Mouse (Mus musculus): ENCODE data around the gene Aplp2. TPM values are rescaled to one million over a fixed set of nuclear protein-coding genes. Genes with fewer than 3 reads are reported as not detected.

The Aplp2 gene
- 28.1 and 32.6 TPM in 2 replicates for total RNA-seq (2014; fragmentation: Nextera tagmentation)
- 34.1 and 34.9 TPM in 2 replicates for total RNA-seq (2017)

DNA sequence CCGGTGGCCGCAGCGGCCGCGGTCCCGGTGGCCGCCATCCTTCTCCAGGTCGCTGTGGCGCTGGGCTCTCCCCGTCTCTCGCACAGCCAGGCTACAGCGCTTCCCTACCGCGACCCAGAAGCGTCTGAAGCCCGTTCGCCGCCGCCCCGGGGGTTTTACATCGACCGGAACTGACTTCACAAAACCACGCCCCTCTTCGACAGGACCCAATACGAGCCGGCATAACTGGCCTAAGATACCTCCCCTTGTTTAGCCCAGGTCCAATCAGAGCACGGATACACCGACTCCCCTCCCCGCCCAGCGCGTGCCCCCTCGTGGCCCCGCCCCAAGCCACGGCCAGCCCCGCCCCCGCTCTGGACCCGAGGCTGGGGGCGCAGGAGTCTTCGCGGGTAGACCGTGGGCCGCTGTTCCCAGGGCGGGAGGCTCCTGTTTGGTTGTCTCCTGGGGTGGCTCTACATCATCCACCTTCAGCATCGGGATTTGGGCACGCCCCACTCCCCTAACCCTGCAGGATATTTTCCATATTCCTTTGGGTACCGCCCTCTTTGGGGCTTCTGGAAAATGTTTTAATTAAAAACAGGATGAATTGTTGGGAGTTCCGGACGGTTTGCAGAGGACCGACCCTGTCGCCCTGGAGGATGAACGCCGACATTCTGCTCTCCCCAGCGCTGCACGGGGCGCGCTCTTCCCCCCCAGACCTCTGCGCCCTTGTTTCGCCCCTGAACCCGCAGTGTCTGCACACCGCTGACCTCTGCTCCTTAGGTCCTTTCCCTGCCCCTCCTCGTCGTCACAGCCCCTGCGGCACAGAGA lies at the start of gene Aplp2:
TSS of gene Aplp2 (minus strand) at position 126 of the 810 bp plus-strand sequence.
- ATAC-seq (replicated peaks; ENCODE audit: poor library complexity, severe bottlenecking): peak; percentile 98

GRCm38 (mm10) chr9:31260219-31260618 lies 48.6 kb upstream of the Aplp2 start:
- no peak for ATAC-seq (replicated peaks; ENCODE audit: poor library complexity, severe bottlenecking)

DNA sequence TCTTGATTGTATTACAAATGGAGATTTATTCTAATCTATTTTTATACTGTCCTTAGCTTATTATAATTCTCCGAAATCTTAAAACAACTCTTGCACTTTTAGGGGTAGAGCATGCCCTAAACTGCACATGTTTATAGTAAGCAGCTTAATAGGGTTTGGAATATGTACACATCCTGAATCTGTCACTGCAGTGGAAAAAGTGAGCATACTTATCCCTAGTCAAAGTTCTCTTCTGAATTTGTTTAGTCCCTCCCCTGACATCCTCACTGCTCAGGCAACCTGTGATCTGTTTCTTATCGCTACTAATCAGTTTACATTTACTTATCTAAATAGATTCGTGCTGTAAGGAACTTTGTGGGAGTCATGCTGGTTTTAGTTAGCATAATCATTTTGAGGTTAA lies 46.6 kb upstream of the Aplp2 start:
- ATAC-seq (replicated peaks; ENCODE audit: poor library complexity, severe bottlenecking): no peak

DNA sequence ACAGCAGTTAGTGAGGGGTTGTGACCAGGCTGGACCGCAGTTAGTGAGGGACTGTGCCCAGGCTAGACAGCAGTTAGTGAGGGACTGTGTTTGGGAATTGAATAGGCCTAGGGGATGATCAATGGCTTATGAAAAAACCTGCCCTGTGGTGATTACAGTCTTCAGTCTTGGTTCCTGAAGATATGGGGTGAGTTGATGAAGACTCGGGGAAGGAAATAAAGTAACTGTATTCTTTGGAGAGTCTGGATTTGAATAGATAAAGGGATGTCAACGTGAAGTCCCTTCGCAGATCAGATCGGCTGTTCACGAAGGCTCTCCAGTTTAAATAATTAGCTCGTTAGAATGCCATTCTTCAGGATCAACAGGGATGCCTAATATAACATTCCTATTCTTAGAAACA lies 44.3 kb upstream of the Aplp2 start:
- ATAC-seq (replicated peaks; ENCODE audit: poor library complexity, severe bottlenecking): no peak

GRCm38 (mm10) chr9:31254697-31255004 lies 43.0 kb upstream of the Aplp2 start:
- ATAC-seq (replicated peaks; ENCODE audit: poor library complexity, severe bottlenecking): peak; percentile 48

DNA sequence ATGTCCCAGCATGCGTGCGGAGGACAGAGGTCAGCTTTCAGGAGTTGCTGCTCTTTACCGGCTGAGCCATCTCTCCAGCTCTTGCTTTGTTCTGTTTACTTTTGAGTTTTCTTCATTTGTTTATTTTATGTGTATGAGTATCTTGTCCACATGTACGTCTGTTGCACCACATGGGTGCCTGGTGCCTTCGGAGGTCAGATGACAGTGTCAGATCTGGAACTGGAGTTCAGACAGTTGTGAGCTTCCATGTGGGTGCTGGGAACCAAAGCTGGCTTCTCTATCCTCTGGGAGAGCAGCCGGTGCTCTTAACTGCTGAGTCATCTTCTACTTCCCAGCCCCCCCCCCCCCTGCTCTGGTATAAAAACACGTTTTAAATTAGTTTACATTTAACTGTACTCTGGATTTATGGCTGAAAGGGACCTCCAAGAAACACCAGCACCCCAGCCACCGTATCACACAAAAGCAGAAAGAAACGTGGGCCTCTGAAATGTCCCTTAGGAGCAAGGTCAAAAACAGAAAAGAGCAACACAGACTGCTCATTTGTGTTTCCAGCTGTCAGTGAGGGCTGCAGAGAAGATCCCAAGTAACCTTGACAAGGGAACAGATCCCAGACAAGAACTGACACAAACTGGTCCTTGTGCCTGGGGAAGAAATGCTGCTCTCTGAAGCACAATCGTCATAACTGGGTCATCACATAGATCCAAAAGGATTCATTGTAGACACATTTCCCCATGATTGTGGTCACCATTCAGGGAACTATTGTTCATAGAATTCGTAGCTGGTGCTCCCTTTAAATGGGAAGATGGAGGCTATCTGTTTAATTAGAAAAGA lies 42.5 kb upstream of the Aplp2 start:
- ATAC-seq (replicated peaks; ENCODE audit: poor library complexity, severe bottlenecking): no peak

GRCm38 (mm10) chr9:31253311-31253734 lies 41.7 kb upstream of the Aplp2 start:
- peak; percentile 75 for ATAC-seq (replicated peaks; ENCODE audit: poor library complexity, severe bottlenecking)

GRCm38 (mm10) chr9:31252182-31252799 lies 40.7 kb upstream of the Aplp2 start:
- ATAC-seq (replicated peaks; ENCODE audit: poor library complexity, severe bottlenecking): peak; percentile 81

- ATAC-seq (replicated peaks; ENCODE audit: poor library complexity, severe bottlenecking): peak; percentile 79
Observed at GRCm38 (mm10) chr9:31247447-31248220, 36.0 kb upstream of the Aplp2 start.

DNA sequence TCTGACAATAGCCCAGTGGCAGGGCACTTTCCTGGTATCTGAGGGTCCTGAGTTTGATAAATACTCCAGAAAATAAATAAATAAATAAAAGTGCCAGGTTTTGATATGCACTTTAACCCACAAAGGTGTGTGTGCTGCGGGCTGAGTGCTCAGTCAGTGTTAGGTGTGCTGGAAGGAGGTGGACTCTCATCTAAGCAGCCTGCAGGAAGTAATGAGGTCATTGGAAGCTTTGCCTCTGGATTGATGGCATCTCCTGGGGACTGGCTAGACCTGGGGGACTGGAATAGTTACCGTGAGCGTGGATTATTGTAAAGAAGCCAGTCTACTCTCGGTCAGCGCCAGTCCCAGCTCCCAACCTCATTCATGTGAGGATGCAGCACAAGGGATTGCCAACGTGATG lies 34.8 kb upstream of the Aplp2 start:
- ATAC-seq (replicated peaks; ENCODE audit: poor library complexity, severe bottlenecking): no peak

DNA sequence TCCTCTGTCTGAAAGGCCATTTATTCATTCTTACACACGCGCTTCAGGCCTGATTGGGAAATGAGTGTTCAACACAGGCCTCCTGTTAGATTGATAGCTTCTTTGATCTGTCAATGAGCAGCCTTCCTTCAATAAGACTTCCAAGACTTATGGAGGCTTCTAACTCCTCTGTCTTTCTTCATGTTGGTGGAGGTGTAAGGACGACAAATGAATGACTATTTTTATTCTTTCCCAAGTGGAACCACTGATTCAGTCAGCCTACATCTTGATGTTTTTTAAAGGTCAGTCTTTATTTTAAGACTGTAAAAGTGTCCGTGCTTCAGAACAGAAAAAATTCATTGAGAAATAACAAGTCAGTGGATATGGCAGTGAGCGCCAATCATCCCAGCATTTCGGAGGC lies 33.4 kb upstream of the Aplp2 start:
- ATAC-seq (replicated peaks; ENCODE audit: poor library complexity, severe bottlenecking): no peak

GRCm38 (mm10) chr9:31243939-31244333 lies 32.3 kb upstream of the Aplp2 start:
- peak; percentile 23; the same call in 1 of the 2 replicates for ATAC-seq (replicated peaks; ENCODE audit: poor library complexity, severe bottlenecking)

DNA sequence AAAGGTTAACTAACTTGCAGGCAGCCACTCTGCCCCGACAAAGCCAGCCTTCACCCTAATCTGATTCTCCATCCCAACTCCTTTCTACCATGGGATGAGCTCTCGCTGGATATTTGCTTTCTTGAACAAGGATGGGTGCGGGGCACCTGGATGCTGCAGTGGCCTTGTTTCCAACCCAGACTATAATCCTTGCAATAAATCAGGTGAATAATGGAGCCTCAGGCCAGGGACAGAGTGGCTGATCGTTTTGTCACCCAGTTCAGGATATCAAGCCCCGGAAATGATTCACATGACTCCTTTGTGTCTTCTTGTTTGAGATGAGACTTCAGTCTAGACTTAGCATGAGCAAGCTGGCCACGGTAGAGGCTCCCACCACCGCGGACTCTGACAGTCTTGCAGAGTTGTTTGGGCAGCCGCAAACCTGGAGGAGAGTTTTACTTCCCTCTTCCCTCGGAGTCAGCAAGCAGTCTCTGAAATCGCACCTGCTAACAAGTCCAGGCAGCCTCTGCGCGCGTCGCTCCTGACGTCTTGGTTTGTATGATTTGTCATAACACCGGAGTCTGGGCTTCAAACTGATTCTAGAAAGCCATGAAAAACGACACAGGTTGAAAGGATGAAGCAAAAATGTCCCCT lies 31.8 kb upstream of the Aplp2 start:
- ATAC-seq (replicated peaks; ENCODE audit: poor library complexity, severe bottlenecking): peak; percentile 86

- no peak for ATAC-seq (replicated peaks; ENCODE audit: poor library complexity, severe bottlenecking)
Observed at GRCm38 (mm10) chr9:31241208-31241699, 29.6 kb upstream of the Aplp2 start.

DNA sequence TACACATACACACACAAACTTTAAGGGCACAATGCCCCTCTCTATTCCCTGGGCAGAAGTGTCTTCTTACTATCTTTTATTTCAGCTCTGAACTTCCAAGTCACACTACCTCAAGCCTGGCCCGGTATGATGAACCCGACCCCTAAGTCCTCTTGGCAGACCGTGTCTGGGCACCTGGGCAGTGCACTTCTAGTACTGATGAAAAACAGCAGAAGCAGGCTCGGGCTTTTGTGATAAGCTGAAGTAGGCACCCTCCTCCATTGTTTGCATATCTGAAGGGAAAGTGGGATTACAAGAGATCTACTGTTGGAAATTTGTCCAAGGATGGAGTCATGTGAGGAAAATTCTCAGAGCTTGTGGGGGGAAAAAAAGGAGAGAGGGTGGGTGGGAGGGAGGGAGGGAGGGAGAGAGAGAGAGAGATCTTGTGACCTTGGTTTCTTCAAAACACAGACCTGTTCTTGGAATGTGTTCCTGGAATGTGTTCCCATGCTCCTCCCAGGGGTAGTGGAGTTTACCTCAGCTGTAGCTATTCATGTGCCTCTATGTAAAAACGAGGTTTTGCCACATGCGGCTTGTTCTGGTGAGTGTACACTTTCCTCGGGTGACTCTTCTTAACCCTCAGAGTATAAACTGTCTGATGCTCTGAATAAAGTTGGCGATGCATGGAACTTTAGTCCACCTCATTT lies 29.1 kb upstream of the Aplp2 start:
- ATAC-seq (replicated peaks; ENCODE audit: poor library complexity, severe bottlenecking): no peak

GRCm38 (mm10) chr9:31239551-31239950 lies 27.9 kb upstream of the Aplp2 start:
- ATAC-seq (replicated peaks; ENCODE audit: poor library complexity, severe bottlenecking): no peak

DNA sequence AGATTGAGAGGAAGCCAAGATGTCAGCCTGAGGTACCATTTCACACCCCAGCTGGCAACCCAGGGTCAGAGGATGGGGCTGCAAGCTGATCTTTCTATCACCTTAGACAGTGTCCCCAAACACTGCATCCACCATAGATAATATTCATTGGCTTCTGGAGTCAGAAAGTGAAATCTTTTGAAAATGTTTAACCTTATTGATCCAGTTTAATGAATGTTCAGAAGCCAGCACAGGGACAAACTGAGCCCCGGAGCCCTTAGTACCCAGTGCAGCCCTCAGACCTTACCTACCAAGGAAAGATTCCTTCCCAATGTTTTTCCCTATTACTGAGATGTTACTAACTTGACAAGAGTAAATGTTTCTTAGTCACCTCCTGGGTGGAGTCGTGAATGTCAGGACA lies 26.9 kb upstream of the Aplp2 start:
- ATAC-seq (replicated peaks; ENCODE audit: poor library complexity, severe bottlenecking): no peak

- ATAC-seq (replicated peaks; ENCODE audit: poor library complexity, severe bottlenecking): no peak
Observed at GRCm38 (mm10) chr9:31236079-31236478, 24.5 kb upstream of the Aplp2 start.

DNA sequence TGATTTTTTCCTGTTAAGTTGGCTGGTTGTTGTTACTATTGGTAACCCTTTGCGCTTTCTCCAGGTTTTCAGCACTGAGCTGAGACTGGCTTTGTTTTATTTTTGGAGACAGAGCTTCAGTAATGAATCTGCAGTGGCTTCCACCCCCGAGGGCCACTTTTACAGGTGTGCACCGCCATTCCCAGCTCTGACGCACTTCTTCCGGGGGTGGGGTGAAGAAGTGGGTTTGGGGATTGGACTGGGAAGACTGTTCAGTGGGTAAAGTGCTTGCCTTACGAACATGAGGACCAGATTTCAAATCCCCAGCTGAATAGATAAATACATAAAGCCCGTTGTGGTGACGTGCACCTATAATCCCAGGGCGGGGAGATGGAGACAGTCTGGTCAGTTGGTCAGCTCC lies 23.9 kb upstream of the Aplp2 start:
- no peak for ATAC-seq (replicated peaks; ENCODE audit: poor library complexity, severe bottlenecking)

All from granulocyte monocyte progenitor cell, adult 5-6 weeks (primary cell).